Mouse (Mus musculus): Measurements from ENCODE around the gene Nup160. TPM values are rescaled to one million over a fixed set of nuclear protein-coding genes. Genes with fewer than 3 reads are reported as not detected.
A peak's percentile ranks its signal among the peaks of the same experiment; 100 is the strongest.

Gene Nup160
- polyA plus RNA-seq, 1 experiment from 2014 or later: 31.2 TPM

GRCm38 (mm10) chr2:90674555-90674954 lies 2.5 kb upstream of the Nup160 start:
- no peaks in the 10 kb centered on the region for H3K9me3 ChIP-seq (ENCODE audit: control insufficient read depth, low read length)
- ATAC-seq: no peak
- no peak overlapping the region for H3K4me3 ChIP-seq (replicated peaks; ENCODE audit: low read length)
- no peaks in the 10 kb centered on the region for H3K36me3 ChIP-seq (ENCODE audit: control insufficient read depth, insufficient read depth)
- H3K27me3 ChIP-seq (replicated peaks; ENCODE audit: control insufficient read depth, insufficient read depth, low read length): no peaks in the 10 kb centered on the region
- WGBS: 95% methylated on average over 2 of the region's 2 CpGs
- H3K4me1 ChIP-seq (replicated peaks; ENCODE audit: control insufficient read depth, insufficient read depth, low read length): 0 out of 2 replicates have a peak, but pooled peaks cover 2% of the 10 kb centered on the region
- no peak overlapping the region for H3K4me2 ChIP-seq (ENCODE audit: low read length)
- no peak overlapping the region for H3K9ac ChIP-seq (replicated peaks; ENCODE audit: low read depth, low read length)
- H3K27ac ChIP-seq (ENCODE audit: low read length): no peak overlapping the region

GRCm38 (mm10) chr2:90675488-90675887 lies 1.5 kb upstream of the Nup160 start:
- H3K36me3 ChIP-seq (ENCODE audit: control insufficient read depth, insufficient read depth): no peaks in the 10 kb centered on the region
- H3K4me2 ChIP-seq (ENCODE audit: low read length): no peak overlapping the region
- H3K9ac ChIP-seq (replicated peaks; ENCODE audit: low read depth, low read length): no peak overlapping the region
- H3K4me3 ChIP-seq (replicated peaks; ENCODE audit: low read length): no peak overlapping the region
- no peaks in the 10 kb centered on the region for H3K27me3 ChIP-seq (replicated peaks; ENCODE audit: control insufficient read depth, insufficient read depth, low read length)
- H3K9me3 ChIP-seq (ENCODE audit: control insufficient read depth, low read length): no peaks in the 10 kb centered on the region
- H3K4me1 ChIP-seq (replicated peaks; ENCODE audit: control insufficient read depth, insufficient read depth, low read length): peaks cover 9% of the 10 kb centered on the region
- 91% methylated on average over 2 of the region's 2 CpGs for WGBS
- H3K27ac ChIP-seq (ENCODE audit: low read length): no peak overlapping the region
- no peak for ATAC-seq

GRCm38 (mm10) chr2:90678256-90679060 lies 1.4 kb downstream of the Nup160 start:
- Histone ChIP-seq H3K4me1 (replicated peaks; ENCODE audit: control insufficient read depth, insufficient read depth, low read length) (peaks cover 13% of the 10 kb centered on the region), H3K4me3 (replicated peaks; ENCODE audit: low read length) (peak overlapping the region; percentile 52), H3K4me2 (ENCODE audit: low read length) (peak overlapping the region; percentile 57), H3K36me3 (ENCODE audit: control insufficient read depth, insufficient read depth) (peaks cover 2% of the 10 kb centered on the region; the same call in 1 of the 2 replicates), H3K27ac (ENCODE audit: low read length) (peak overlapping the region; percentile 97), H3K27me3 (replicated peaks; ENCODE audit: control insufficient read depth, insufficient read depth, low read length) (no peaks in the 10 kb centered on the region), H3K9me3 (ENCODE audit: control insufficient read depth, low read length) (no peaks in the 10 kb centered on the region), H3K9ac (replicated peaks; ENCODE audit: low read depth, low read length) (peak overlapping the region; percentile 91)
- 31% methylated on average over 26 of the region's 26 CpGs for WGBS
- peak; percentile 47 for ATAC-seq

GRCm38 (mm10) chr2:90679061-90679810 lies 2.2 kb downstream of the Nup160 start:
- peak; percentile 98 for ATAC-seq

GRCm38 (mm10) chr2:90700943-90701342 lies 23.9 kb downstream of the Nup160 start:
- ATAC-seq: no peak
- Histone ChIP-seq H3K9me3 (ENCODE audit: control insufficient read depth, low read length) (no peaks in the 10 kb centered on the region), H3K4me3 (replicated peaks; ENCODE audit: low read length) (no peak overlapping the region), H3K4me1 (replicated peaks; ENCODE audit: control insufficient read depth, insufficient read depth, low read length) (no peaks in the 10 kb centered on the region), H3K27ac (ENCODE audit: low read length) (no peak overlapping the region), H3K36me3 (ENCODE audit: control insufficient read depth, insufficient read depth) (peaks cover 42% of the 10 kb centered on the region), H3K4me2 (ENCODE audit: low read length) (no peak overlapping the region), H3K27me3 (replicated peaks; ENCODE audit: control insufficient read depth, insufficient read depth, low read length) (no peaks in the 10 kb centered on the region), H3K9ac (replicated peaks; ENCODE audit: low read depth, low read length) (no peak overlapping the region)
- WGBS: 92% methylated on average over 4 of the region's 4 CpGs

More at GRCm38 (mm10) chr2:90679061-90679810, 2.2 kb downstream of the Nup160 start:
- Histone ChIP-seq H3K4me1 (replicated peaks; ENCODE audit: control insufficient read depth, insufficient read depth, low read length) (peaks cover 13% of the 10 kb centered on the region), H3K27me3 (replicated peaks; ENCODE audit: control insufficient read depth, insufficient read depth, low read length) (no peaks in the 10 kb centered on the region), H3K4me2 (ENCODE audit: low read length) (peak overlapping the region; percentile 68), H3K4me3 (replicated peaks; ENCODE audit: low read length) (peak overlapping the region; percentile 52), H3K9me3 (ENCODE audit: control insufficient read depth, low read length) (no peaks in the 10 kb centered on the region), H3K27ac (ENCODE audit: low read length) (peak overlapping the region; percentile 97), H3K36me3 (ENCODE audit: control insufficient read depth, insufficient read depth) (peaks cover 6% of the 10 kb centered on the region; the same call in 1 of the 2 replicates), H3K9ac (replicated peaks; ENCODE audit: low read depth, low read length) (peak overlapping the region; percentile 91)
- WGBS: under 1% methylated on average over 63 of the region's 63 CpGs

- 14% methylated on average over 1 of the region's 1 CpGs for WGBS
- Histone ChIP-seq H3K4me3 (replicated peaks; ENCODE audit: low read length) (no peak overlapping the region), H3K9me3 (ENCODE audit: control insufficient read depth, low read length) (no peaks in the 10 kb centered on the region), H3K4me2 (ENCODE audit: low read length) (no peak overlapping the region), H3K4me1 (replicated peaks; ENCODE audit: control insufficient read depth, insufficient read depth, low read length) (no peaks in the 10 kb centered on the region), H3K27me3 (replicated peaks; ENCODE audit: control insufficient read depth, insufficient read depth, low read length) (no peaks in the 10 kb centered on the region), H3K36me3 (ENCODE audit: control insufficient read depth, insufficient read depth) (peaks cover 49% of the 10 kb centered on the region), H3K27ac (ENCODE audit: low read length) (no peak overlapping the region), H3K9ac (replicated peaks; ENCODE audit: low read depth, low read length) (no peak overlapping the region)
- ATAC-seq: no peak
These were observed 31.5 kb downstream of the Nup160 start for GRCm38 (mm10) chr2:90708548-90708947.

GRCm38 (mm10) chr2:90715555-90716092 lies 38.6 kb downstream of the Nup160 start:
- ATAC-seq: no peak
- H3K27me3 ChIP-seq (replicated peaks; ENCODE audit: control insufficient read depth, insufficient read depth, low read length): no peaks in the 10 kb centered on the region
- WGBS: 95% methylated on average over 7 of the region's 7 CpGs
- H3K9me3 ChIP-seq (ENCODE audit: control insufficient read depth, low read length): no peaks in the 10 kb centered on the region
- H3K4me2 ChIP-seq (ENCODE audit: low read length): no peak overlapping the region
- H3K4me1 ChIP-seq (replicated peaks; ENCODE audit: control insufficient read depth, insufficient read depth, low read length): no peaks in the 10 kb centered on the region
- H3K36me3 ChIP-seq (ENCODE audit: control insufficient read depth, insufficient read depth): peaks cover 23% of the 10 kb centered on the region
- H3K4me3 ChIP-seq (replicated peaks; ENCODE audit: low read length): no peak overlapping the region
- H3K27ac ChIP-seq (ENCODE audit: low read length): no peak overlapping the region
- H3K9ac ChIP-seq (replicated peaks; ENCODE audit: low read depth, low read length): no peak overlapping the region

- Histone ChIP-seq H3K9ac (replicated peaks; ENCODE audit: low read depth, low read length) (no peak overlapping the region), H3K36me3 (ENCODE audit: control insufficient read depth, insufficient read depth) (peaks cover 25% of the 10 kb centered on the region), H3K4me3 (replicated peaks; ENCODE audit: low read length) (no peak overlapping the region), H3K4me2 (ENCODE audit: low read length) (no peak overlapping the region), H3K4me1 (replicated peaks; ENCODE audit: control insufficient read depth, insufficient read depth, low read length) (no peaks in the 10 kb centered on the region), H3K27me3 (replicated peaks; ENCODE audit: control insufficient read depth, insufficient read depth, low read length) (no peaks in the 10 kb centered on the region), H3K9me3 (ENCODE audit: control insufficient read depth, low read length) (no peaks in the 10 kb centered on the region), H3K27ac (ENCODE audit: low read length) (no peak overlapping the region)
- ATAC-seq: no peak
- WGBS: 82% methylated on average over 4 of the region's 4 CpGs
These were observed 40.4 kb downstream of the Nup160 start for GRCm38 (mm10) chr2:90717366-90717765.

- peak; percentile 38; the same call in 1 of the 2 replicates for ATAC-seq
- no peak overlapping the region for H3K27ac ChIP-seq (ENCODE audit: low read length)
- WGBS: 28% methylated on average over 5 of the region's 5 CpGs
- H3K27me3 ChIP-seq (replicated peaks; ENCODE audit: control insufficient read depth, insufficient read depth, low read length): no peaks in the 10 kb centered on the region
- H3K4me3 ChIP-seq (replicated peaks; ENCODE audit: low read length): no peak overlapping the region
- H3K9me3 ChIP-seq (ENCODE audit: control insufficient read depth, low read length): no peaks in the 10 kb centered on the region
- no peak overlapping the region for H3K4me2 ChIP-seq (ENCODE audit: low read length)
- peaks cover 25% of the 10 kb centered on the region for H3K36me3 ChIP-seq (ENCODE audit: control insufficient read depth, insufficient read depth)
- H3K4me1 ChIP-seq (replicated peaks; ENCODE audit: control insufficient read depth, insufficient read depth, low read length): no peaks in the 10 kb centered on the region
- no peak overlapping the region for H3K9ac ChIP-seq (replicated peaks; ENCODE audit: low read depth, low read length)
These were observed 40.9 kb downstream of the Nup160 start for GRCm38 (mm10) chr2:90717948-90718347.
